Mouse (Mus musculus) embryonic fibroblast, embryonic 13.5 days (primary cell): ENCODE results near the gene Dcps.

ENCODE experiments used
- CTCF ChIP-seq: IDR thresholded peaks from 2 replicates; pipeline ENCODE4 v1.5.1; 2011; ENCODE audit warnings: mild to moderate bottlenecking, control low read depth, low read length, moderate library complexity, borderline replicate concordance; ENCODE audit not compliant: insufficient read depth
- POLR2A ChIP-seq: IDR thresholded peaks from 2 replicates; pipeline ENCODE4 v1.6.1; 2011; ENCODE audit warnings: low read depth, mild to moderate bottlenecking, control low read depth, low read length, moderate library complexity

- TF ChIP-seq POLR2A, result no peak
- TF ChIP-seq CTCF, result no peak
Measured at GRCm38 (mm10) chr9:35118563-35118962, 57.3 kb downstream of the Dcps start.
